Mouse (Mus musculus) gastrocnemius, adult 2 months (tissue): Measurements from ENCODE around the gene Asic2. TPM values are rescaled to one million over a fixed set of nuclear protein-coding genes. Genes with fewer than 3 reads are reported as not detected.

Experiments
- DNase-seq: peaks from one replicate; pipeline ENCODE4 v3.0.0; 2022
- H3K27ac ChIP-seq: fragments of 200-600 bp; 2 replicates; pipeline ENCODE4 v1.8.1; 2022; ENCODE audit warnings: mild to moderate bottlenecking
- H3K4me3 ChIP-seq: fragments of 200-600 bp; 2 replicates; pipeline ENCODE4 v1.8.1; 2022; ENCODE audit warnings: mild to moderate bottlenecking, moderate library complexity
- CTCF ChIP-seq: fragments of 200-600 bp; IDR thresholded peaks from 2 replicates; pipeline ENCODE4 v1.8.1; 2022; ENCODE audit warnings: antibody characterized with exemption, mild to moderate bottlenecking, moderate library complexity
- intact Hi-C: fragments of 180-260 bp; cut with DNase I; formaldehyde crosslinking; loops from one replicate; pipeline ENCODE4 v1.15.1; 2025
- total RNA-seq, 2 experiments: library from RNA; stranded (reverse); gene quantifications; 2 replicates each; pipeline ENCODE4 v1.2.3; 2021

Gene Asic2
- total RNA-seq, 2 experiments from 2014 or later = 0.10 TPM; not detected in 1

- no peak overlapping the region for H3K27ac ChIP-seq
- TF ChIP-seq CTCF = no peak
- intact Hi-C loops = no loop called here
- no peak for DNase-seq
- H3K4me3 ChIP-seq = no peak overlapping the region
Observed at GRCm38 (mm10) chr11:81595235-81595634, 373.0 kb downstream of the Asic2 start.

GRCm38 (mm10) chr11:81592776-81593175, 375.5 kb downstream of the Asic2 start:
- Histone ChIP-seq H3K27ac (no peak overlapping the region), H3K4me3 (no peak overlapping the region)
- intact Hi-C loops = no loop called here
- TF ChIP-seq CTCF = no peak
- no peak for DNase-seq

DNA sequence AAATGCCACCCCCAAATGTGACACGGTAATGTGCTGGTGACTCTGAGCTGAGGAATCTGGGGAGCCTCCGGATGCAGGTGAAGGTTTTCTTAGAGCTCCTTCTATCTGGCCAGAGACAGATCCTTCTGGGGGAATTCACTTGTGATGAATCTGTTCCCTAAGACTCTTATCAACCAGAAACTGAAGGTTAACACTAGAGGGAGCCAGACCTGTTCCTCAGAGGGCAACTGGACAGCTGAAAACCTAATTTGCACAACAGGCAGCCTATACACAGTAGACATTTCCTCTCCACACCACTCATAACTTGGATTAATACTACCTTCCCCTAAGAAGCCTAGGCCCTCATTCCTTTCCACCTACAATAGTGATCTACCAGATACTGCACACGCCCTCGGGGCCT, 377.3 kb downstream of the Asic2 start:
- TF ChIP-seq CTCF = peak; percentile 48
- intact Hi-C loops = no loop called here
- Histone ChIP-seq H3K27ac (no peak overlapping the region), H3K4me3 (no peak overlapping the region)
- DNase-seq = no peak

- peak; percentile 88 for TF ChIP-seq CTCF
- peak; percentile 72 for DNase-seq
- intact Hi-C loops = loop anchor here (1.0 kb wide), 1 partner anchor 25 kb away; no protein-coding TSS in a partner anchor
- H3K4me3 ChIP-seq = no peak overlapping the region
- no peak overlapping the region for H3K27ac ChIP-seq
Observed at GRCm38 (mm10) chr11:81588630-81589029, 379.6 kb downstream of the Asic2 start.

- no peak for TF ChIP-seq CTCF
- DNase-seq = peak; percentile 27
- no peak overlapping the region for H3K4me3 ChIP-seq
- intact Hi-C loops = loop anchor here (1.0 kb wide), 1 partner anchor 25 kb away; no protein-coding TSS in a partner anchor
- no peak overlapping the region for H3K27ac ChIP-seq
Observed at GRCm38 (mm10) chr11:81587942-81588341, 380.3 kb downstream of the Asic2 start.

- TF ChIP-seq CTCF = no peak
- H3K4me3 ChIP-seq = no peak overlapping the region
- intact Hi-C loops = no loop called here
- no peak overlapping the region for H3K27ac ChIP-seq
- no peak for DNase-seq
Observed at GRCm38 (mm10) chr11:81587114-81587513, 381.1 kb downstream of the Asic2 start.

GRCm38 (mm10) chr11:81584506-81584905, 383.8 kb downstream of the Asic2 start:
- H3K27ac ChIP-seq = no peak overlapping the region
- DNase-seq = no peak
- intact Hi-C loops = no loop called here
- TF ChIP-seq CTCF = no peak
- no peak overlapping the region for H3K4me3 ChIP-seq

- DNase-seq = no peak
- Histone ChIP-seq H3K27ac (no peak overlapping the region), H3K4me3 (no peak overlapping the region)
- intact Hi-C loops = no loop called here
- TF ChIP-seq CTCF = no peak
Observed at GRCm38 (mm10) chr11:81583195-81583594, 385.1 kb downstream of the Asic2 start.

GRCm38 (mm10) chr11:81582161-81582560, 386.1 kb downstream of the Asic2 start:
- no peak overlapping the region for H3K4me3 ChIP-seq
- no peak for DNase-seq
- TF ChIP-seq CTCF = no peak
- intact Hi-C loops = no loop called here
- no peak overlapping the region for H3K27ac ChIP-seq

- TF ChIP-seq CTCF = no peak
- no peak for DNase-seq
- Histone ChIP-seq H3K4me3 (no peak overlapping the region), H3K27ac (no peak overlapping the region)
- intact Hi-C loops = no loop called here
Observed at GRCm38 (mm10) chr11:81579753-81580152, 388.5 kb downstream of the Asic2 start.

DNA sequence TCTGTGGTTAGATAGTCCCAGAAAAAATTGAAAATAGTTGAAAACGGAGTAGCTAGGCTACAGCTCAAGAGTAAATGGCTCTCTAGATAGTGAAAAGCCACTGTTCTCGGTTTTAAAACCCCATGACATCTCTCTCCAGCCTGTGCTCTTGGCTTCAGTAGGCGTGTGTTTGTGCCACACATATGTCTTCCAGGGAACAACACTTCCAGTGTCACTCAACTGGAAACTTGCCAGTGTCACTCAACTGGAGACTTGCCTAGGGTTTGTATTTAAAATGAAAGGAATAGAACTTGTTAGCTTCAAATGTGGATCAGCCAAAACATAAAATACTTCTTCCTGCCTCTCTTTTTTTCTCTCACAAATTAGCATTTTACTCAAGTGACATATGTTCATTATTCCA, 397.9 kb downstream of the Asic2 start:
- Histone ChIP-seq H3K4me3 (no peak overlapping the region), H3K27ac (no peak overlapping the region)
- intact Hi-C loops = no loop called here
- no peak for TF ChIP-seq CTCF
- DNase-seq = no peak

GRCm38 (mm10) chr11:81564857-81565256, 403.4 kb downstream of the Asic2 start:
- DNase-seq = no peak
- intact Hi-C loops = no loop called here
- no peak for TF ChIP-seq CTCF
- Histone ChIP-seq H3K27ac (no peak overlapping the region), H3K4me3 (no peak overlapping the region)

DNA sequence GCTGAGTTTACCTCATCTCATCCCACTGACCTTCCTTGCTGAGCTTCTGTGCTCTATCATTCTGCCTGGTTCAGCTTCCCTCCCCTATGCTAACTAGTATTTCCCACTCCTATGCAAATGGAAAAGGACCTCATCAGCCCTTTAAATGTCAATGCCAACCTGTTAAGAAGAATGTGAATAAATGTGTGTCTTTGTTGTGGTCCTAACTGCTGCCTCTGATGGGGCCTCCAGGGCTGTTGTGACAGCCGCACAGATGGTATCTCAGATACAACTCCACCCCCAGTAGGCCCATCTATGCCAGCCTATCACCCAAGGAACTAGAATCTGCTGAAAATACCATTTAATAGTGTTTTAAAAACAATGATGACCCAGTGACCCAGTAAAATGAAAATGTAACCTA, 407.9 kb downstream of the Asic2 start:
- intact Hi-C loops = no loop called here
- no peak overlapping the region for H3K27ac ChIP-seq

GRCm38 (mm10) chr11:81543189-81543588, 425.1 kb downstream of the Asic2 start:
- DNase-seq = no peak
- no peak overlapping the region for H3K27ac ChIP-seq
- H3K4me3 ChIP-seq = no peak overlapping the region
- intact Hi-C loops = no loop called here
- TF ChIP-seq CTCF = no peak

More for the DNA sequence above, 407.9 kb downstream of the Asic2 start:
- no peak for TF ChIP-seq CTCF
- no peak overlapping the region for H3K4me3 ChIP-seq
- no peak for DNase-seq
